Mouse (Mus musculus): ENCODE data around the gene Sh2d7.
"Not testable (repeated sequence)": the region's sequence is repeated elsewhere in the genome, so short reads cannot be mapped to it uniquely, and the experiment has no call there.

The Sh2d7 gene

DNA sequence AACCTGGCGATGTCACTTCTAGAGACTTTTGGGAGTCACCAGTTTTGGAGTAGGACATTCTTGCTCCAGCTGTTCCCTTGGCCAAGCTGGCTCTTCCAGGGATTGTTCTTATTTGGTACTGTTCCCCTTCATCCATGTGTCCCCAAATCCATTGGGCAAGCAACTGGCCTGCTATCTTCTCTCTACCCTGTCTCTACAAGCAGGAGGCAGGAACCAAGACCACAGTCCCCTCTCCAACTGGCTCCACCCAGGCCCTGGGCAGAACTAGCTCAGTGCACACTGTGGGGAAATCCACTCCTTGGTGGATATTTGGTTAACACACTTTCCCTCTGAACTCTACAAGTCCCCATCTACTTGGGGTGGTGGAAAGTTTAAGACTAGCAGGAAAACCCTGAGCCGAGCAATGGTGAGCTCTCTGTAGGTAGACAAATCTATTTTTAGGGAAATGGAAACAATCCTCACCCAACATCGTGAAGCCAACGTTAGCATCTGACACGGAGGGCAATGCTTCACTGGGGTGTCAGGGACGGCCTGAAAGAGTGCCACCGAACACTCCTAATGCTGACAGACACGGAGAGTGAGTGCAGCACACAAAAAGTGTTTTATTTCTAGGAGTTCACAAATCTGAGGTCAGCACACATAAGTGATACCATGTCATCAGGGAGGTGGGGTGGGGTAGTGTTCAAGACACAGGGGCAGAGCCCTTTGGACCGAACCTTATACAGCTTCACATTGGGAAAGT is 5.6 kb downstream of the Sh2d7 start:
- DNase-seq (ENCODE audit: low read depth, low spot score) = no peak

DNA sequence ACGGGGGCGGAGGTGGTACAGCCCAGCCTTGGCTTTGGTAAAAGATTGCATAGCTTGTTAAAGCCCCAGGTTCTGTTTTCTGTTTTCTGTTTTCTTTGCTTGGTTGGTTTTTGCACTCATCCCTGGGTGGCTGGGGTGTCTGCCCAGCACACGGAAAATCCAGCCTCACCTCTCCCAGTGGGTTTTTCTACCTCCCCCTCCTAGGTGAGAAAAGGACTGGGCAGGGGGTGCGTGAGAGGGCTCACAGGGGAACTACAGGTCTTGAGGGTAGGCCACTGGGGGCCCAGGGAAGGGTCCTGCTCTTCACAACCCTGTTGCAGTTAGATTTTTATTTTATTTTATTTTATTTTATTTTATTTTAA is 6.2 kb downstream of the Sh2d7 start:
- no peak for DNase-seq (ENCODE audit: low read depth, low spot score)

DNA sequence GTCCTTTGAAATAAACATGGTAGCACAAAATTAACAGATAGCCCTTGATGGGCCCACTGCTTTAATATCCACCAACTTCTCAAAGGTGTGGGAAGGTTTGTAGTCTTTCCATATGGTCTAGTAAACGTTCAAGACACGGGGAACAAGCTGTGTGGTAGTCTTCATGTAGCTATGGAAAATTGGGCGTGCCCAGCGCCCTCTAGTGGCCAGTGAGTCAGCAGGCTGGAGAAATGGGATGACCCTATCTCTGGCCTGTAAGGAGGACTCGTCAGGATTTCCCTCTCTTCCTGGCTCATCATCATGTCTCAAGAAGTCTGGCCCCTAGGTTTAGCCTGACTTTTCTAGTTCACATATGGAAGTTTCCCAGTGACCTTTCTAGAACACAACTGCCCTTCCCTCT is 8.8 kb downstream of the Sh2d7 start:
- peak; percentile 51 for DNase-seq (ENCODE audit: low read depth, low spot score)

DNA sequence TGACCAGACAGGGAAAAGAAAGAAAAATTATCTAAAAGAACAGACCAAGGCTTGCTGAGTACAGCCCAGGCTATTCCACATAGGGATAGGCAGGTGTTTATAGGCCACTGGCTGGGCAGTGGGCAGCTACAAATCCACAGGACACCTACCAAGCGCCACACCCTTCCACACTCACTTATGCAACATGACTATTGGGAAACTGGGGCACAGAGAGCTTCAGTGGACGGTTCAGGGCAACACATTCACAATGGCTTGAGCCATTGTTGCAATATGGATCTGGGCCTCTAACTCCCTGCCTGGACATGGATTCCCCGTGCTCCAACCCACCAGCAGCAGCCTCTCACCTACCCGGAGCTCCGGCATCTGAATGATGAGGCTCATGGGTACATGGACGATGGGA is 10.6 kb downstream of the Sh2d7 start:
- no peak for DNase-seq (ENCODE audit: low read depth, low spot score)

DNA sequence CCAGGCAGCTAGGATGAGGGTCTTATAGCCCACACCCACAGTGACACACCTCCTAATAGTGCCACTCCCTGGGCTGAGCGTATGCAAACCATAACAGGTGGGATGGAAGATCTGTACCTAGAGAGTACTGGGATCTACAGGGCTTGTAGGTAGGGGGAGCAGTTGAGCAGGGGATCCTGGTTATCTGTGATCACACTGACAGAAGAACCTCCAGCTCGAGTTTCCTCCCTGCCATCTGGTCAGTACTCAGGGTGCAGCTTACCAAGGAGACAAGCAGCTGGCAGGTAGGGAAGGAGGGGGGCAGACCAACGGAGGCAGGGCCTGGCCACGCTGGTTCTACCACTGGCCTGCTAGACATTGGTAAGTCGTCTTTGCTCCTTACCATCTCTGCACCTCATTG is 13.6 kb downstream of the Sh2d7 start:
- DNase-seq (ENCODE audit: low read depth, low spot score) = peak; percentile 28

DNA sequence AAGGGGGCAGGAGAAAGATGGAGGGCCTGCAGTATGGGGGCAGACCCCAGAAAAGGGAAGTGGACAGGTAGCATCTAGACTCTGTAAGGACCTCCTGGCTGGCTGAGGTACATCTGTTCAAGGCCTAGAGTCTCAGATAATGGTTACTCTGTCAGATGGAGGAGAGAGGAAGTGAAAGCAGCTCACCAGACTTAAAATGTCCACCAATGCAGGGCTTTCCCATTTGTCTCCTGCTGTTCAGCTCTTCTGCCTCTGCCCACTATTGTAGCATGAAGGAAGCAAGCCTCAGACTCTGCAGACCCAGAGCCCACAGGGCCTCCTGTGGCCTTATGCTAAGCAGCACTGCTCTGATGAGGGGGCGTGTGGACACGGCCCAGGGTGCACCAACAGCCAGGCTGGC is 16.3 kb downstream of the Sh2d7 start:
- DNase-seq (ENCODE audit: low read depth, low spot score) = no peak

DNA sequence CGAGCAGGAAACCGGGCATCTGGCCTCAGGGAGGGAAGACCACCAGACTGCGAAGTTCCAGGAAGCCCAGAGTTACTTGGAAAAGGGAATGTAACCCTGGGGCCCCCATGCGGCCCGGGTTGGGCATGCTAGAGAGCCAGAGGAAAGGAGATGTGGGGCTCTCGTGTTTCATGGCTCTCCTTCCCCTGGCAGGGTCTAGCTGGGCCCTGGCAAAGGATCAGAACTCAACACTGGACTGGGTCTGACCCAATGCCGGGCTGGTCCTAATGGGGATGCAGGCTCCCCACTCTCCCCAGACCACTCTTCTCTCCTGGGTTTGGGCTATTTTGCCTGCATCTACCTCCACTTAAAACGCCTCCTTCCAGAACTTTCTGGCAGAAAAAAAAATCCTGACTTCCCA is 19.9 kb downstream of the Sh2d7 start:
- DNase-seq (ENCODE audit: low read depth, low spot score) = no peak

DNA sequence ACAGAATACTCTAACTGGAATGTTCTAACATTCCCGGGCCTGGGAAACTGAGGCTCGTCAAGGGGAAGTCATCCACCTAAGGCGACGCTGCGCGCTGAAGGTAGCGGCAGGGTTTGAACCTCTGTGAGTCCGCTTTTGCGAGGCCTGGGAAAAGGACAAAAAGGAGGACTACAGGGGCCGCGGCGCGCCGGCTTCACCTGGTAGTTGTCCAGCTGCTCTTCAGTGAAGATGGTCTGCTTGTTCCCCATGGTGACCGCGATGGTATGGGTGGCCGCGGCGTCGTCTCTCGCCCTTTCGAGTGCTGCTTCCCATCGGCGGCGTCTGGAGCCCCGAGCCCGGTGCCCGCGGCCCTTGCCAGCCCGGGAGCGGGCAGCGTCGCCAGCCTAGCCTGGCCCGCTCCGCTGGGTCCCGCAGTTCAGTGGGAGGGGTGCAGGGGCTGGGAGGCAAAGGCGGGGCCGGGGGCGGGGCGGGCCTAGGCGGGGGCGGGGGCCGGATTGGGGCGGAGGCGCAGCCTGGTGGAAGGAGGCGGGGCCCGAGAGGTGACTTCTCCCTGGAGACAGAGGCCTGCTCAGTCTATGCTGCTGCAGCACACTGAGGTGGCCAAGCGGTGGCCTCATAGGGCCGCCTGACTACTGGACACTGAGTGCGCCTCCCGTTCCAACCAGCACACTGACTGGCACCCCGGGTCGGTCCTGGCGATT is 21.1 kb downstream of the Sh2d7 start, which contains the start of gene Cib2:
TSS of gene Cib2 (minus strand) at position 448 of the 701 bp plus-strand sequence.
- peak; percentile 37 for DNase-seq (ENCODE audit: low read depth, low spot score)

DNA sequence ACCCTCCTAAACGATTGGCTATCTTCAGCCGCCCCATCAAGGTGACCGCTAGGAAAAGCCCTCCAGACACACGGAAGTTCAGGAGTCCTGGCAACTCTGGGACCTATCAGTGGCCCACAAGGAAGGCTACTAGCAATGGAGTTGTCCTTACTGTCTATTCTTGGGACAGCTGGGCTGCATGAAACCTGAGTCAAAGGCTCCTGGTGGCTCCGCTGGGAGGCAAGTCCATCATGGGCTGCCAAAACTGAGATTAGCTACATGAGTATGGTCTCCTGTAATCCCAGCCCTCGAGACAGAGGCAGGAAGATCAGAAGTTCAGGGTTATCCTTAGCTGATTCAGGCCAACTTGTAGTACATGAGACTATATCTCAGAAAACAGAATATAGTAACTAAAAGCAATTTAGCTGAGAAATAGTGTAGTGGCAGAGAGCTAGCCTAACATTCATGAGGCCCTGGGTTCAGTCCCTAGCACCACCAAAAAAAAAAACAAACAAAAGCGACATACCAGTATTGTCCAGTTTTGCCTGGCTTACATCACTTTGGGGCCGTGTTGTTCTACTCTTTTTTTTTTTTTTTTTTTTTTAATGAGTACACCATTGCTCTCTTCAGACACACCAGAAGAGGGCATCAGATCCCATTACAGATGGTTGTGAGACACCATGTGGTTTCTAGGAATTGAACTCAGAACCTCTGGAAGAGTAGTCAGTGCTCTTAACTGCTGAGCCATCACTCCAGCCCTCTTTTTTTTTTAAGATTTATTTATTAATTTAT is 22.2 kb downstream of the Sh2d7 start:
- no peak for DNase-seq (ENCODE audit: low read depth, low spot score)

DNA sequence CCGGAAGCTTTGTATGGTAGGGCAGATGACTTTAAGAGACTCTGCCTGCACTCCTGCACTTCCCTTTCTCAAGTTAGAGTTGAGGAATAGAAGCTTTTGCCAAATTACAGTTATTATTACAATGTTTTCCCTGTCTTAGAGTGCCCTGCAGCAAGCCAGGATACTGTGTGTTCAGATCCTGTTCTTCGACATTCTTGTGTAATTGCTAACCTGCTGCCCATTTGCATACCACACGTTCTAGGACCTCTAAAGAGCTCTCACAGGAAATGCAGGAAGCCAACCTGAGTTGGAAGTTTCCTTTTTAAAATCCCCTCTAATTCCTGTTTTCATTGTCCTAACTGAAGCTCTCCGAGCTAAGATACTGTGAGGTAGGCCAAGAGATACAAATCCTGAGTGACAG is 28.2 kb downstream of the Sh2d7 start:
- DNase-seq (ENCODE audit: low read depth, low spot score) = no peak

DNA sequence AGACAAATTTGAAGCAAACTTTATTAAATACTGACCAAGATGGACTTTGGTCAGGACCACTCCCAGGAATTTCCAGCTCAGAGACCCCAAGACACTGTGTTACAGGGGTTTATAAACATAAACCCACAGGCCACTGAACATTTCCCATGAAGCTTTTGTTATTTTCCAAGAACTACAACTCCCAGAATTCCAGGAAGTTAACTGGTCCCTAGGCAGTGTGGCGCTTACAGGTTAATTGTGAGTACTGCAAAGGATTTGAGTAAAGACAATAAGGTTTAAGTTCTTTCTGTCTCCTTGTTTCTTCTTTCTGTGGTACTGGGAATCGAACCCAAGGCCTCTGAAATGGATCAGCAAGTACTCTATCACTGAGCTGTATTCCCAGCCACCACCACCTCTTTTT is 29.9 kb downstream of the Sh2d7 start:
- no peak for DNase-seq (ENCODE audit: low read depth, low spot score)

DNA sequence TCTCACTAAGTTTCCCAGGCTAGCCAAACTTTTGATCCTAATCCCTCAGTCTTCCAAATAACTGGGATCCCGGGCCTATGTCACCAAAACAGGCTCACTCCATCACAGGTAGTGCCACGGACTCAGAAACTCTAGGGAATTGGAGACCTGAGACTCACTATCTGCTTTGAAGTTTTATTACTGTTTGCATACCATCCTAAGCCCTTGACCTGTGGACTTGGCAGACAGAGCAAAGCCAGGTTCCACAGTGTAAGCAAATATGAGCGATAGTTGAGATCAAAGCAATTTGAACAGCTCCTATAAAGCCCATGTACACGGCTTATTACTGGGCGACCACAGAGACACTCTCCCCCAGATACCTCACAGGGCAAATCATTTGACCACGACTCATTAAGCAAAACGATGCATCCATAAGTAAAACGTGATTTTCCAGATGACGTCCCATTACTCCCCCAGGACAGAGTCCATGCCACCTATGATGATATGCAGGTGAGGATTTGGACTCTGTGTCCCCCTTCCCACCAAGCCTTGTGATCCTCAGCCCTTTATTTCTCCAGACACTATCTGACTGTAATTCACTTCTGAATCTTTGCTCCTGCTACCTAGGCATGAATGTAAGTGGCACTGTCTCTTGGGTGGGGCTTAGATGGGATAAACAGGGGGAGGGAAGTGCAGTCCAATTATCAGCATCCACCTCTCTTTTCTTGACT is 32.5 kb downstream of the Sh2d7 start:
- DNase-seq (ENCODE audit: low read depth, low spot score) = no peak

DNA sequence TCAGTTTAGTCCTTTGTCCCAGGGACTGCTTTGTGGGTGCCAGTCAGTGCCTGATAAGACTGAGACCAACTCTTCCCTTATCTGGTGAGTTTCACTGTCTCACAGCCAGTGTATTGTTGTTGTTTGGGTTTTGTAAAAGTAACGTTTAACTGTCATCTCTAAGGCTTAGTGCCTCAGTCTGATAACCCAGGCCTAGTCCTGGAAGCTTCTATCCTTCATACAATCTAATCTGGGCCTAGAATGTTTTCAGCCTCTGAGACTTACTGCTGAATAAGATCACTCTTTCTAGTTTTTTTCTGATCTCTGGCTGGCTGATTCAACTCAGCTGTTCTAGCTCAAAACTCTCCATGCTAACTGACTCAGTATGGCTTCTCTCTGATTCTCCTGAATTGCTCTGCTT is 44.9 kb downstream of the Sh2d7 start:
- DNase-seq (ENCODE audit: low read depth, low spot score) = no peak

DNA sequence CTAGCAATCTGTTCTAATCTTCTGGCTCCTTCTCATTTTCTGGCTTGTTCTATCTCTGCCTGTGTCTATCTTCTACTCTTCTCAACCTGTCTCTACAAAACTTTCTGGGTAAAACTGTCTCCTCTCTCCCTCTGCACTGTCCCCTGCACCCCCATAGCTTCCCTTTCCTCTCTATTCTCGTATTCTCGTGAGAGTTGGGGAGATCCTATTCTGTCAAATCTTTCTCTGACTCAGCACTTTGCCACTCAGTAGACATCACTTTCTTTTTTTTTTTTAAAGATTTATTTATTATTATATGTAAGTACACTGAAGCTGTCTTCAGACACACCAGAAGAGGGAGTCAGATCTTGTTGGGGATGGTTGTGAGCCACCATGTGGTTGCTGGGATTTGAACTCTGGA is 45.3 kb downstream of the Sh2d7 start:
- DNase-seq (ENCODE audit: low read depth, low spot score) = not testable (repeated sequence)

DNA sequence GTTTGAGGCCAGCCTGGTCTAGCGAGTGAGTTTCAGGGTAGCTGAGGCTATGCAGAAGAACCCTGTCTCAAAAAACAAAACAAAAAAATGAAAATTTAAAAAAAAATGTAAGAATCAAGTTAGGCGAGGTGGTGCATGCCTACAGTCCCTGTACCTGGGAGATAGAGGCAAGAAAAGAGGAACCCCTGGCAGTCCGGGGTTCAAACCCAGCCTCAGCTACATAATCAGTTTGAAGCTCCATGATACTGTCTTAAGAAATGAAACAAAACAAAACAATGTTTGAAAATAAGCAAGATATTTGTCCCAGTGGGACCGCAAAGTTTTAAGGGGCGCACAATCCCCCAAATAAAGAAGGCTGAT is 47.0 kb downstream of the Sh2d7 start:
- DNase-seq (ENCODE audit: low read depth, low spot score) = no peak

DNA sequence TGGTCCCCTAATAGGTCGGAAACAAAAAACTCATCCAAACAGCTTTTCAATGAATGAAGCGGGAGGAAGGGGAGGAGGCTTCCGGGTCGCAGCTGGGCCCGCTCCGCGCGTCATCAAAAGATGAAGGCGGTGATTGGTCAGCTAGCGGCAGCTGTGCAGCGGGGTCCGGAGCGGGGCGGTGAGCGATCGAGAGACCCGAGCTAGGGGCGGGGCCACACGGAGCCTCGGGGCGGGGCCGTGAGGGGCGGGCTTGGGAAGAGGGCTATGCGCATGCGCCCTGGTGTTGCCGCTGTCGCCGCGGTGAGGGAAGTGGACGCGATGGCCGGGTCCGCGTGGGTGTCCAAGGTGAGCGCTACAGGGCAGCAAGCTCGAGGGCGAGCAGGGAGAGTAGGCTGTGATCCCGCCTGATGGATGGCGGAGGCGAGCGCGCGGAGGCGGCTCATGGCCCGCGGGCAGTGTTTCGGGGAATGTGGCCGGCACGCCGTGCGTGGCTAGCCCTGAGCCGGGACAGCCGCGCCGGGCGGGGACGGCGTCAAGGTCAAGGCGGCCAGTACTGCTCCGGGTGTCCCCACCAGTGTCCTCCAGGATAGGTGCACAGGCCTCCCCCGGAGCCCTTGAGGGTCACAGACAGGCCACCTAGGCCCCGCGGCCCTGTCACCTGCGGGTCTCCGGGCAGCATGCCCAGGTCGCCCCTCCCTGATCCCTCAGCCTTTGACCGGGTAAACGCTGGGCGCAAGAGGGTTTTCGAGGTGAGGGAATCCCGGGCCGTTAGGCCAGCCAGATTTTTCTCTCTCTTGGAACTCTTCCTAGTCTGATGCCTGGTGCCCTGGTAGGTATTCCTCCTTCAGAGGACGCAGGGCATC is 47.6 kb downstream of the Sh2d7 start, which contains the start of gene Idh3a:
TSS of gene Idh3a (plus strand) at position 136 of the 863 bp plus-strand sequence.
- DNase-seq (ENCODE audit: low read depth, low spot score) = peak; percentile 96

DNA sequence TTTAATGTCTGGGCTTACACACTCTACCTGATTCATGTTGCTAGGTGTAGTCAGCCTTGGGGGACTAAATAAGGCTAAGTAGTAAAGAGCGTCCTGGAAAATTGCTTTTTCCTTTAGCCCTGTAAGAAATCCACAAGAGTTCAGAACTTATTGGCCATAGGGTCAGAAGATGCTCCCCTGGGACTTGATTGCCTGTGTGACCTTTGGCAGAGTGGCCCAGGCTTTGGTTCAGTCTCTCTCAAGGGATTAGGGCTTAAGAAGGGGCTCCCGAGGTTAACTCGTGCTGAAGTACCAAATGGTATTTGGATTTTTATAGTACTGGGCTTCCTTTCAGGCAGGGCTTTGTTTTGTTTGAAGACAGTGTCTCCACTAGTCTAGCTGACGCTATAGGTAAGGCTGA is 49.1 kb downstream of the Sh2d7 start:
- no peak for DNase-seq (ENCODE audit: low read depth, low spot score)

DNA sequence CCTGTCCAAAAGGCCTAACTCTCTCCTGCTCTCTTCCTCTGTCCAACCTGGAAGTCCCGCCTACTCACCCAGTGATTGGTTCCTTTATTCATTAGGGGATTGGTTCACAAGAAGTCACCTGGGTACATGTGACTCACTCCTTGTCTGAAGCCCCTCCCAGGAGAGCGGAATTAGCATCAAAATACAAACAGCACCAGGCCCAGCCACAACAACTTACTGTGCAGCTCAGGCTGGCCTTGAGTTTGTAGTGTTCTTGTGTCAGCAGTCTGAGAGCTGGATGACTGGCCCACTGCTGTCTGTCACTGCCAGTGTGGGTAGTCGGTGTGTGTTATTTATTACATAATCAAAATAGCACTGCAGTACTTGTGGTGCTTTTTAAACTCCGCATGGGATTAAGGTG is 54.9 kb downstream of the Sh2d7 start:
- not testable (repeated sequence) for DNase-seq (ENCODE audit: low read depth, low spot score)
